Mouse (Mus musculus) megakaryocyte, adult 5-6 weeks (primary cell): Measurements from ENCODE around the gene Ugt1a7c. TPM values are rescaled to one million over a fixed set of nuclear protein-coding genes. Genes with fewer than 3 reads are reported as not detected.

Source experiments
- ATAC-seq: 2 replicates; pipeline ENCODE4 v1.8.0; 2016; ENCODE audit warnings: mild to moderate bottlenecking, inconsistent platforms; ENCODE audit not compliant: poor library complexity, severe bottlenecking
- total RNA-seq, 2 experiments: library from RNA; stranded (forward) in 1 of 2; stranded (reverse) in 1 of 2; fragments of 153-499, 151-499 nt in 1 of 2; fragments of 221-1000, 200-1000 nt in 1 of 2; gene quantifications; 2 replicates each; pipeline versions ENCODE4 v1.2.3 to v1.2.4; 2015 to 2017

Gene Ugt1a7c
- total RNA-seq, 2 experiments from 2014 or later = 120 to 196 TPM

DNA sequence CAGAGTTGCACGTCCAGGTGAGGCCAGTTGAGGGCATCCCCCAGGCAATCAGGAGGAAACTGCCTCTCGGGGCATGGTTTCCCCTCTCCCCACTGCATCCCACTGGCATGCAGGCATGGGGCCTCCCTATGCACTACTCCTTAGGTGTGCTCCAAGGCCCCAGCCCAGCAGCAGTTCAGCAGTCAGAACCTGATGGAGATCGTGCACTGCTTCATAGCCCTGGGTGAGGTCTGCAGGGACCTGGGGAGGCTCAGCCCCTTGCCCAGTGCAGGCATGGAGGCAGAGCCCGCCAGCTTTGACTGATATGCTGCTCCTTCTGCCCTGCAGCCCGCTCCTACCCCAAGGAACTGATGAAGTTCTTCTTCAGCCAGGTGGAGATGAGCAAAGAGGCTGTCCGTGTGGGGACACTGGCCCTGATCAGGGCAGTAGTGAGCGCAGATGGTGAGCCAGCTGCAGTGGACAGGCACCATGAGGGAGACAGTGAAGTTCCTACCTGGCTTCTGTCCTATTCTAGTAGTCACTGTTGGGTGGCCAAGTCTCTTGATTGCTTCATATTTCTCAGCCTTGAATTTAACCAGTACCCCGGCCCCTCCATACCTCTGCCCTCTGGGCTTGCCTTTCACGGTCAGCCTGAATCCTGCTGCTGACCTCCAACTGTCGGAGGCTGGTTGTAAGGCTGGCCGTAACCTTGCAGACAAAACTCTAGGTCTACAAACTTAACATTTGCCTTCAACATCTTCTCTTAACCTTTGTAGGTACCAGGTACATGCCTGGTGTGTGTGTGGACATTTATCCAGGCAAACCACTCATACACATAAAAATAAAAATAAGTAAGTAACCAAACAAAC lies 140.4 kb downstream of the Ugt1a7c start:
- no peak for ATAC-seq

DNA sequence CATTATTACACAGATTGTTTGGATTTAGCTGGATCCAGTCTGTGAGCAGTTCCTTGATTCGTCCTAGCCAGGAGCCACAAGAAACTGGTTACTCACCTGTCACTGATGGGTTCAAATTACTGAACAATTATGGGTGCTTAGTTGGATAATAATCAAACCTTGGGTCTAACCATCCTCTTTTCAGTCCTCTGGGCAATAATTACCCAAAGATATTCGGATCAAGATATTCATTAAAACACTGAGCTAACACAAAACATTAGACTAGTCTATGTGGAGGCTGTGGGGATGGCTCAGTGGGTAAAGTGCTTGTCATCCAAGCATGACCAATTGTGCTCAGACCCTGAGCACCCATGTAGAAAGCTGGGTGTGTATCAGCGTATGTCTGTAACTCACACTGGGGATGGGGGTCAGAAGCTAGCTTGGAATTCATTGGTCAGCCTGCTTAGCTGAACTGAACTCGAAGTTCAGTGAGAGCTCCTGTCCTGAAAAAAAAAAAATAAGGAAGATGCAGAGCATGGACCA lies 141.1 kb downstream of the Ugt1a7c start:
- ATAC-seq = no peak

DNA sequence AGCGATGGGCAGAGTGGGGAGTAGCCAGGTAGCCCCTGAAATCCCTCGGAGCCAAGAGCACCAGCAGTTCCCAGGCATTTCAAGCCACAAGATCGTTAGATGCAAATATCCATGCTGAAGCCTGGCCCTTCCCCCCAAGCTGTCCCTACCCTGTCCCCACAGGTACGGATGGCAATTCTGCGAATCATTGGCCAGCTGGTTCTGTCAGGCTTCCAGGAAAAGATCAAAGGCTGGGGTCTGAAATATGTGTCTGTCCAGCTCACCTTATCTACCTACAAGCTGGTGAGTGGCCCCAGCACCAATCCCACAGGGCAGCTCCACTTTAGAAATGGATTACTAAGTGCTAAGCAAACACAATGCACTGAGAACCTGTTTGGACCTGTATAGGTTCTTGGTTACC lies 142.4 kb downstream of the Ugt1a7c start:
- ATAC-seq = no peak

DNA sequence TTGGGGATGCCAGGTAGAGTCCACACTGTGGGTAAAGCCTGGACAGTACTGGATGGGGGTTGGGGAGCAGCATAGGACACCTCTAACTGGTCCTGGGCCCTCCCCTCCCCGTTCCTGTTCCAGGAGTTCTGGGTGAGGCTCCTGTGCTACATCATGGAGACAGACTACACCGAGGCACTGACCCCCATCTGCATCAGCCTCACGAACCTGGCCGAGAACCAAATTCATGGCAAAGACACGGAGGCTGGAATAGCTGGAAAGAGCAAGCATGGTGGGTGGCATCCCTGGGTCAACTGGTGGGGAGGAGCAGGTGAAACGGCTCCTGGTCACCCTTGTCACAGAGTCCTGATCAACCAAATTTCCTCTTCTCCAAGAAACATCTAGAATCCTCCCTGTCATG lies 143.9 kb downstream of the Ugt1a7c start:
- no peak for ATAC-seq

DNA sequence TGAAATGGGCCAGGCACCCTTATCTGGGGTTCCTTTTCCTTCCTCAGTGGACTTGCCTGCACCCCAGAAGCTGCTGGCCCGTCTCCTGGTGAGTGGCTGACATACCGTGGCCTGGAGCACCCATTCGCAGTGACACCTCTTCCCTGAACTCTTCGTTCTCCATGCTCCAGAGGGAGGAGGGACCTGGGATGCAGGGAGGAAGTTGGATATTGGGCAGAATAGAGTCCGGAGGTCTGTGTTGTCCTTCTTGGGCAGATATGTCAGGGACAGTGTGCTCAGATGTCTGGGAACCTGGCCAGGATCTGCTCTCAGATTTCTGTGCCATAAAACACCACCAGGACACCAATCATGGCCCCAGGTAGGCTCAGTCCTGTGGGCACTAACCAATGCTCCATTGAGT lies 145.2 kb downstream of the Ugt1a7c start:
- ATAC-seq = no peak

DNA sequence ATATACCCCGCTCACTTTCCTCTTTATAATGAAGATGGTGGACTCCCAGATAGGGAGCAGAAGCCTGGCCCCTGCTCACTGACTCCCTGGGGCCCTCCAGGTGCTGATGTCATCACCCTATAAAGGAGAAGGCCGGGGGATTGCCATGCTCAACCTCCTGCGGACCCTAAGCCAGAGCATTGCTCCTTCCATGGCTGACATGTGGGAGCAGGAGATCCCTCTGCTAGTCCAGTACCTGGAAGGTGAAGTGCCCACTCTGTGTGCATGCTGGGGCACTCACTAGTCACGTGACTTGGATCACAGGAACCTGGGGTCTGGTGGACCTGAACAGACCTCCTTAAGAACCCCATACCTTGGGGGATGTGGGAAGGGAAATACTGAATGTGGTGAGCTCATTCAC lies 145.7 kb downstream of the Ugt1a7c start:
- ATAC-seq = no peak

DNA sequence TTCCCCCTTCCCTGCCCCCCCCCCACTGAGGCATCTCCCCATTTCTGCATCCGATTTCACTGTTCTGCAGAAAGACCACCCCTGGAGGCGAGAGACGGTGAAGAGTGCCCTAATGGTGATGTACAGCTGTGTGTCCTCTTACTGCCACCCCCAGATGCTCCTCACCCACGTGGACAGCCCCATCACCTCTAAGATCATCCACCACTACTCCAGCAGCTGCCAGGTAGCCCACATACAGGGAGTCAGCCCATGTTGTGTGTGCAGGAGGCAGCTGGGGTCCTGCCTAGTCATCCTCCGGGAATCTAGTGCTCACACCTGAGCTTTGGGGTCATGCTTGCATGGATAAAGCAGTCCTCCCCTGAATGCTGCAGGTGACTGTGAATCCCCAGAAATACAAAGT lies 149.0 kb downstream of the Ugt1a7c start:
- no peak for ATAC-seq

DNA sequence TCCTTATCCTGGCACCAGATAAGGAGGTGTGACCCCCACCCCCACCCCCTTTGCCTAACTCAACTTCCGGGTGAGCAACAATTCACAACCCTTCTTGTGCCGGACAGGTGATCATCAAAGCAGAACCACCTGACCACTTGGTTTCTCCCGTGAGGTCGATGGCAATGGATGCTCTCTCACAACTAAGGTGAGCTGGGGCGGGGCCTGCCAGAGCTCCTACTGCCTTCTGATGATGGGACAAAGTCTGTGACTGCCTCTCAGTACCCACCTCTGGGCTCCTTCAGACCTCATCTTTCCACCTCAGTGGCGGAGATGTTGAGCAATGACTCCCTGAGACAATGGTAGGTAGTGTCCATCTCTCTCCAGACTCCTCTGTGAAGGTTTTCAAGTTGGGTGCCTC lies 151.0 kb downstream of the Ugt1a7c start:
- no peak for ATAC-seq

DNA sequence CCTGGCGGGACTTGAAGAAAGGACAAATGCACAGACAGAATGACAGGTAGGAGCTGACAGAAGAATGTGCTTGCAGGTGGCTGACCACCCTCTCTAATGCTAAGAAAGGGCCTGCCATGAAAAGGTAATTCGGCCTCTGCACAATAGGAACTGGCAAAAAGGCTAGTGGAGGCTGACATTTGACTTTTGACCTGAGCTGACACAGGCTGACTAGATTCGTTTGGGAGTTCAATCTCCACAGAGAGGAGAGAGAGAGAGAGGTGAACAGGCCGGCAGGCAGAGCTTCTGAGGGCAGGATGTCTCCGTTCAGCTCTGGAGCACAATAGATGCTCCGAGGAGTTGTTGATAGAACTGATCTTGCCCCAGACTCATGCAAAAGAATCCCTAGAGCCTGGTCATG lies 151.5 kb downstream of the Ugt1a7c start:
- ATAC-seq = no peak

DNA sequence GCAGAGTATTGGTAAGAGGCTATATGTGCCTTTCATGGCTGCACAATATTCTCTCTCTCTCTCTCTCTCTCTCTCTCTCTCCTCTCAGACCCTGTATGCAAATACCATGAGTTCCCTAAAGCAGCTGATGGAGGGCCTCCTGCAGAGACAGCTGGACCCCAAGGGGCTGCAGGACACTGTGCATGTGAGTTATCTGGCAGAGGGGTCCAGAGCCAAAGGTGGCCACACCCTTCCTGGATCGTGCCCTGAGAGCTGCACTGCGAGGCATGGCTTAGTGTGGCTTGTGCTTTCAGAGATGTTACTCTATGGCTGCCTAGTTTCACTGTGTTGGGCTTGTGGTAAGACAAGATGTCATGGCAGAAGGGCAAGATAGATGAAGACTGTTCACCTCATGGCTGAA lies 152.8 kb downstream of the Ugt1a7c start:
- ATAC-seq = no peak

DNA sequence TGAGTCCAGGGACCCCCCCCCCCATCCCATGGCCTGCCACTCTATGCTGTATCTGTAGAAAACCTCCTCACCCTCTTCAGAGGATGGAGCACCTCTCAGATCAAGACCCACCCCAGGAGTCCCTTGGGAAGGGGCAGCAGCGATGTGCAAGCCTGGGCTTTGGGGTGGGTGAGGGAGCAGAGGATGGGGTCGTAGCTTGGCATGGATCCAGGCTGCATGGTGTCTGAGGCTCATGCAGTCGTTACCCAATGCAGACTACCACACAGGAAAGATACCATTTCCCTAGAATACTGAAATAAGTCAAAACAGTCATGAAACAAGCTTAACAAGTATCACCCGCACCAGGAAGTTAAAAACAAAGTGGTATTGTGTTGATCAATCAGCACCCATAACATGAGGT lies 153.8 kb downstream of the Ugt1a7c start:
- ATAC-seq = peak; percentile 20

DNA sequence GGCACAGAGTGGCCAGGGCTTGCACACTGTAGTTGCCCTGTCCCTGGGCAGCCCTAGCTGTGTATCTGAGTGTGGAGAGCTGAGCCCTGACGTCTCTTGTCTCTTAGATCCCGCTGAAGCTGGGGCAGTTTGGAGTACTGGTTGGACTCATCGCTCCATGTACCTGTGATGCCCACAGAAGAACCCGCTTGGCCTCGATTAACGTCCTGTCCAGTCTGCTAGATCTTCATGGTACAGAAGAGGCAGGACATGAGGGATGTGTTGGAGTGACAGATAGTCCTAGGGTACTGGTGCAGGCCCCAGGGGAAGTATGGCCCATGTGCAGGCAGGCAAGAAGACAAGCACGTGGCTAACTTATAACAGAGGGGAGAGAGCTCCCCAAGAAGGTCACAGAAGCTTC lies 154.7 kb downstream of the Ugt1a7c start:
- ATAC-seq = no peak

DNA sequence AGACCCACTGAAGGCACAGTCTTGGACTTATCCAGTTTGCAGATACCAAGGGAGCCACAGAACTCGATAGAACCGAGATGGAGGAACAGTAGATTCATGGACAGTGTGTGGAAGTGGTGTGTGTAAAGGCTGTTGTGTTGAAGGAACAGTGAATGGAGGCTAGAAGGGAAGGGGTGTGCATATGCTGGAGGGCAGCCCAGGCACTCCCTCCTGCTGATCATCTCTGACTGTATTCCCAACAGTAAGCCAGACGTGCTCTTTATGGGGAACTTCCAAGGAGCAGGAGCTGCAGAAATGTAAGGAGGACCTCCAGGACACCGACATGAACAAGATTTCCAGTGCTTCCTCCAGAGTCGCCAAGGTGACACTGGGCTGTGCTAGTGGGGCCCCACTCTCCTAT lies 155.2 kb downstream of the Ugt1a7c start:
- ATAC-seq = no peak

DNA sequence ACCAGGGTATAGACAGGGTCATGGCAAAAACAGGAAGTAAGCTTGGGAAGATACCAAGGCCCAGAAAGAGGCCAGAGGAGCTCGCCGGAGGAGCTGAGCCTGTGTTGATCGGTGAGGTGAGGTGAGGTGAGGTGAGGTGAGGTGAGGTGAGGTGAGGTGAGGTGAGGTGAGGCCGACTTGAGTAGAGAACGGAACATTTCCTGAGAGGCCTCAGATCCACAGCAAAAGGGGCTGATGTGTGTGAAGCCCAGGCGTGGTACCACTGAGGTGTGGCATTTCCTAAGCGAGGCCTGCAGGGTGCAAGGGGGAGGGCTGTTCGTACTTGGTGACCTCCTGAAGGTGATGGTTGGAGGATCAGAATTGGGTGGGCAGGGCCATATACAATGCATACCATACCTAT lies 158.2 kb downstream of the Ugt1a7c start:
- 0 out of 2 replicates have a peak, but pooled peaks have one; percentile 10 for ATAC-seq

DNA sequence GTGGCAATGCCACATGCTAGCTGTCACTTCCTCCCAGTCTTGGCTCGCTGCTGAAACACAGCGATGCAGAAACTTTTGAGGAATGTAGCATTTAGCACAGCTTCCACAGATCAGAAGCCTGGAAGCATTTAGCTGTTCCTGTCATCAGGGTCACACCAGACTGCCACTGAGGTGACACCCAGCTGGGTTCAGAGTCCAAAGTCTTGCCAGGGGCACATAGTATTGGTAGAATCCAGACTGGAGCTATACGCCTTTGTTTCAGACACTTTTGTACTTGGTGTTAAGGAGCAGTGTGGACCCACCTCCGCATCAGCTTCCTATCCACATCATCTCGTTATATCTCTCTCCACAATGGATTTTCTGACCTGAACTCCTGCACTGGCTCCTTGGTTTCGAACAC lies 158.7 kb downstream of the Ugt1a7c start:
- no peak for ATAC-seq

DNA sequence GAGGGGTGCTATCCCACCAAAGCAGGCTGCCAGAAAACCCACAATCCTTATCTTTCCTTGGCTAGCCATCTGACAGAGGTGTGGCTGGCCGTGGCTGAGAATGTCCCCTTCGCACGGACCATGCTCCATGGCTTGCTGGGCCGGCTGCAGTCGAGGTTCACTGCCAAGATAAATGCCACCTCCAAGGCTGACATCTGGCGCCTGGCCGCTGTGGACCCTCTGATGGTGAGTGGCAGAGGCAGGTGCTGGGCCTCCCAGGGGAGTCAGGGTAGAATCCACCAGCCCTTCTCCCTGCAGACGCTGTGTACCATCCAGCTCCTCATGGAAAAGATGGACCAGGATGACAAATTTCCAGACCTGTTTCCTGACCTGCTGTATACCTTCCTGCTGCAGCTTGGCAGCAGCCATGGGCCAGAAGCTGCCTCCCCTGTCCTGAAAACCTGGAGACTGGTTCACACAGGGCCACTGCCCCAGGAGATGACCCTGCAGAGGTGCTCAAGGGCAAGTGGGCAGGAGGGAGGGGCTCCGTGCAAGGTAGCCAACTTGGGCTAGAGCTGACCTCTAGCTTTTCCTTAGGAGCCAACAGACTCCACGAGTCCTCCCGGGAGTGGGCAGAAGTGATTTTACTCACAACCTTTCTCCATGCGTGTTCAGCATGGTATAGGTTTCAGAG lies 160.1 kb downstream of the Ugt1a7c start:
- ATAC-seq = no peak

DNA sequence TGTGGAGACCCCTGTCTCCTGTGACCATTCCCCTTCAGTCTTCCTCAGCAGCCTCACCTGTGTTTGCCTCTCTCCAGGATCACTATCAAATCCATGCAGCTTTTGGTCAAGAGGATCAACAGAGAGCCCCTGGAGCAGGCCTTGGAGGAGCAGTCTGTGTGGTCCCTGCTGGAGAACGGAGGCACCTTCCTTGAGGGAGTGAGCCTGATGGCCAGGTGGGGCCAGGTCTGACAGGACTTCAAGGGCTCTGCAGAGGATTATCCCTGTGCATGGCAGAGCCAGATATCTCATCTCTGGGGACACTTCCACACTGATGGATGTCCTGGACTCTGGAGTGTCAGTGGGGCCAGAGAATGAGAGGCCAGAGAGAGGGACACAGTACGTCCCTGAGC lies 160.6 kb downstream of the Ugt1a7c start:
- ATAC-seq = no peak

DNA sequence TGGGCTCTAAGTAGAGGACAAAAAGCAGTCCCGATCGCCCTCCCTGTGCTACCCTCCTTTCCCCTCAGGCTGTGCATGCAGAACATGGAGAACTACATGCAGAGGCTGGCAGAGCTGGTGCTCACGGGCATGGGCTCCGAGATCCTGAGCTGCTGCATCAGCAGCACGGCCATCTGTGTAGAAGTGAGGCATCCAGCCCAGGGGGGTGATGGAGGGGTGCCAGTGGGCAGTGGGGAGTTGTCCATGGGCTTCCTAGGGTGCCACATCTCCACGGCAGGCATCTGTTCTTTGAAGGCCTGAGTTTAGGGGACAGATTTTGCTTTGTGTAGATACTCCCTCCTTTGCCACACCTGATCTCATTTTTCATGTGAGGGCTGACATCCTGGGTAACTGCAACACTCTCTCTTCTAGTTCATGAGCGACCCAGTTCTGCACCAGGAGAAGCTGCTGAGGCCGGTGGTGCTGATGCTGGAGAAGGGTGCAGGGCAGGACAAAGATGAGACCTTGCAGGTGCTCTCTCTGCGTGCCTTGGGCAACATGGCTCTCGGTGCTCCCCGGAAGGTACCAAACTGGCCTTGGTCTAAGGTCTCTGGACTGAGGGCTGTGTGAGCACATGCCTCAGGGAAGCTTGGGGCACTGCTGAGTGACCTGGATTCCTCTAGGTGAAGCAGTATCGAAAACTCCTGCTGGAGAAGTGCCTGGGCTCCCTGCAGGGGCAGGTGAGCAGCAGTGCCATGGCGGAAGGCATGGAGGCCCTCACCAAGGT lies 161.3 kb downstream of the Ugt1a7c start:
- no peak for ATAC-seq

DNA sequence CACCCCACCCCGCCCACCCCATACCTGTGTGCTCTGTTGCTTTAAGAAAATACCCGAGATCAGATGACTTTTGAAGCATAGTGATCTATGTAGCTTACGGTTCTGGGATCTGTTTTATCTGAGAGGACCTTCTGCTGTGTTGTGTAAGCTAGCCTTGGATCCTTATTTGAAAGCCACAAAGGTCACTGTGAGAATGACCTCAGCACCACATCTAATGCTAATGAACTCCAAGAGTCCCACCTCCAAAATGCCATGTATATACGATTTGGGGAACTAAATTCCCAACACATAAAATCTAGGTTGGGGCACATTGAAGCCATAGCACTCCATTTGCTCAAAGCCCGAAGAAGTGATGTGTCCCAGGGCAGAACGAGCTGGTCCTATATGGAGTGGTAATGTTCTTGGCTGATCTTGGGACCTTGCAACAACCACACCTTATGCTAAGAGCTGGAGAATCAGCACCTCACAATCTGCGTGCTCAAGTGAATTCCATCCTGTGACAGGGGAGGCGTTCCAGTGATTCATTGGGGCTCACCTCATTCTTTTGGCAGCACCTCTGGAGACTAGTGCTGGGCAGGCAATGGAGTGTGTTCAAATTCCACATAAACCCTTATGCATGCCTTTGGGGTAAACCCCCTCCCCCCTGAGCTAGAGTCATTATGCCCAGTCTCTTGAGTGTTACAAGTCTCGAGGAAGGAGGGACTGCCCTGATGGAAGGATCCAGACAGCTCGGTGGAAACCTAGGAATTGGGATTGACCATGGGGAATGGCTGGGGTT lies 162.2 kb downstream of the Ugt1a7c start:
- ATAC-seq = no peak

DNA sequence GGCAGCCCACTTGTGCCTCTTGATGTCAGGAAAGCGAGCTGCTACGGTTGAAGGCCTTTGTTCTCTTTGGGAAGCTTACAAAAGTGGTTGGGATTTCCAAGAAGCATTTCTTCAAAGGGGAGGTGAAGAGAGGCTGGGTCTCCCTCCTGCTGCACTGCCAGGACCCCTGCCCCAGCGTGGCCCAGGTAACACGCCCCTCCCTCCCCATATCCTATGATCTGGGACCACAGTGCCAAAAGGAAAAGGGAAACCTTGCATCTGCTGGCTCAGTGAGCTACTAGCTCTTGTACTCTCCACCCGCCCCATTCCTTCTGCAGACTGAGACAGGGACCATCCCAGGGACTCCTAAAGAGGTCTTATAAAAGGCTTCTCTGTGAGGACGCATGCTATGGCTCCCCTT lies 162.8 kb downstream of the Ugt1a7c start:
- ATAC-seq = no peak

DNA sequence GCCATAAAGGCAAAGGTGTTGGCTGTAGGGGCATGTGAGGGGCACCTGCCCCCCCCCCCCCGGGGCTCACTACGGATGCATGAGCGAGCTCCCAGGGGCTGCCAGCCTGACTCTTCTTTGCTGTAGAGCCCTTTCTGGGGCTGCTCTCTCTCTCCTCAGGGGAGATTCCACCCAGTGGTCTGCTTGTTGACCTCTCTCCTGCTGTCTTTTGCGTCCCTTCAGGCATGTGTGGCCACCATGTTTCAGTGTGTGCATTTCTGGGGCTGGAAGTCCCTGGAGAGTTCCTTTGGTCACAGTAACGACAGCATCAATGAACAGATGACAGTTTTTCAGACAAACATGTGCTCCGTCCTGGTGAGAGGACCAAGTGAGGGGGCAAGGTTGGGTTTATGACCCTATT lies 163.5 kb downstream of the Ugt1a7c start:
- ATAC-seq = no peak
